Mouse (Mus musculus) midbrain, embryonic 11.5 days (tissue): ENCODE measurements at regions not wholly inside any gene's neighbourhood (a gene's known extent, or its start where the extent isn't known, plus 50 kb on each side); places are given as distances from the start of the nearest gene placed in this dataset.

Experiments used
- ATAC-seq: fragments of 200-750 bp; cut with Nextera tagmentation; 2 replicates; pipeline ENCODE4 v1.8.0; 2017; ENCODE audit warnings: moderate TSS enrichment, moderate library complexity; ENCODE audit not compliant: low FRiP score
- DNase-seq: peaks from one replicate; pipeline ENCODE4 v3.0.0; 2015; ENCODE audit warnings: low spot score; ENCODE audit errors: missing footprints
- H3K27ac ChIP-seq: fragments of 300-500 bp; sonication (generic); 2 replicates; pipeline ENCODE4 v1.5.1; 2014; ENCODE audit warnings: low read depth, low read length
- H3K27me3 ChIP-seq: fragments of 300-500 bp; sonication (generic); 2 replicates; pipeline ENCODE4 v1.6.1; 2014; ENCODE audit warnings: mild to moderate bottlenecking, low read length, moderate library complexity, mixed read lengths; ENCODE audit not compliant: control insufficient read depth, insufficient read depth
- H3K36me3 ChIP-seq: fragments of 300-500 bp; sonication (generic); 2 replicates; pipeline ENCODE4 v1.6.1; 2014; ENCODE audit warnings: mild to moderate bottlenecking, low read length, moderate library complexity, mixed read lengths; ENCODE audit not compliant: control insufficient read depth, insufficient read depth
- H3K4me1 ChIP-seq: fragments of 300-500 bp; sonication (generic); 2 replicates; pipeline ENCODE4 v1.6.1; 2014; ENCODE audit warnings: low read length; ENCODE audit not compliant: control insufficient read depth, insufficient read depth
- H3K4me2 ChIP-seq: fragments of 300-500 bp; sonication (generic); 2 replicates; pipeline ENCODE4 v1.6.1; 2014; ENCODE audit warnings: mild to moderate bottlenecking, moderate library complexity
- H3K4me3 ChIP-seq: fragments of 300-500 bp; sonication (generic); 2 replicates; pipeline ENCODE4 v1.5.1; 2014; ENCODE audit warnings: low read depth, low read length
- H3K9ac ChIP-seq: fragments of 300-500 bp; sonication (generic); 2 replicates; pipeline ENCODE4 v1.6.1; 2014; ENCODE audit warnings: low read length
- H3K9me3 ChIP-seq: fragments of 300-500 bp; sonication (generic); 2 replicates; pipeline ENCODE4 v1.6.1; 2016; ENCODE audit warnings: low read length; ENCODE audit not compliant: control insufficient read depth
- WGBS: fragments of 180-500 bp; shearing (Covaris S2); extraction: QIAGEN DNeasy Blood & Tissue Kit; methylation state at CpG from one replicate; pipeline ENCODE4 v1.1.7; 2014; 5-methylcytosine and 5-hydroxymethylcytosine counted together

DNA sequence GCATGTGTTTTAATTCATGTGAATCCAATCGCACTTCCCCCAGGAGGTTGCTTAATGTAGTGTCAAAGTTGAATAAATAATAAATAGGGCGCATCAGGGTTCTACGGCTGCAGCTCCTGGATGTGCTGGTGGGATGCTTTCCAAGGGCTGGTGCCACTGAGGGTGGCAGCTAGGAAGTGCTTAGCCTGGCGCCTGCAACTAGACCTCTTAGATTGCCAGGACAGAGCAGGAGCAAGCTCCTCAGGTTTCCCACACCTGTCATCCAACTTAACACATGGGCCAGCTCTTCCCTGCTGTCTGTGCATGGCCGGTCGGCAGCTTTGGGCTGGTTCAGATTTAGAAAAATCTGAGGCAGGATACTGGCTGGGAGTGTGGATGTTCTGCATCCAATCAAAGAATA, 282.6 kb upstream of the Fam19a5 start:
- no peak for ATAC-seq
- 89% methylated on average over 6 of the region's 6 CpGs for WGBS

GRCm38 (mm10) chr15:87264906-87265305, 279.2 kb upstream of the Fam19a5 start:
- no peaks in the 10 kb centered on the region for H3K27me3 ChIP-seq
- H3K9ac ChIP-seq = no peak overlapping the region
- no peak overlapping the region for H3K27ac ChIP-seq
- H3K4me3 ChIP-seq = no peak overlapping the region
- DNase-seq (no peak), ATAC-seq (no peak)
- no peaks in the 10 kb centered on the region for H3K4me1 ChIP-seq
- H3K4me2 ChIP-seq = no peak overlapping the region
- H3K9me3 ChIP-seq = no peaks in the 10 kb centered on the region
- no peaks in the 10 kb centered on the region for H3K36me3 ChIP-seq

More for the DNA sequence above, 282.6 kb upstream of the Fam19a5 start:
- Histone ChIP-seq H3K9ac (no peak overlapping the region), H3K27ac (no peak overlapping the region), H3K27me3 (no peaks in the 10 kb centered on the region), H3K4me1 (0 out of 2 replicates have a peak, but pooled peaks cover 2% of the 10 kb centered on the region), H3K4me3 (no peak overlapping the region), H3K36me3 (no peaks in the 10 kb centered on the region), H3K9me3 (no peaks in the 10 kb centered on the region), H3K4me2 (no peak overlapping the region)
- DNase-seq = no peak

DNA sequence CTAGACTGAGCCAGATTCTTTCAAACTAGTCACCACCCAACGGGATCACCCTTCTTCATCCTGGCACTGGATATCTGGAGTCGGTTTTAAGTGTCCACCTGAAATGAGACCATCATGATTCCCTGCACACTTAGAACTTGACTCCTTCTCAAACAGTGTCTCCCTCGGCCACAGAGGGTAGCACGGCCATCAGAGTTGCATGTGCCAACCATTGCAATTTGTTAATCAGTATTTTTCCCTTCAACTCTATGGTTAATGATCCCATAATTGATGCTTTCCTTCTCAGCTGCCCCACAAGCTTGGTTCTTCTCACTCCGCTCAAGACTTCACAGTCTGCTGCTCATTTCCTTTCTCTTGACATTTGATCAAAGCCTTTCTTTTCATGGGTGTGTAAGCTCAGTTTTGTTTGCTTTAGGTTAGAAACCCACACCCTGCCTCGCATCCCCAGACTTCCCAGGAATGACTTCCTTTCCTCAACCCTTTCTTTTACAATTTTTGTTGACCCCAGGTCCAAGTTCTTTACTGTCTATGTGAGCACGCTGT, 253.0 kb upstream of the Fam19a5 start:
- DNase-seq (no peak), ATAC-seq (no peak)
- Histone ChIP-seq H3K27ac (no peak overlapping the region), H3K36me3 (no peaks in the 10 kb centered on the region), H3K27me3 (no peaks in the 10 kb centered on the region), H3K4me3 (no peak overlapping the region), H3K9me3 (no peaks in the 10 kb centered on the region), H3K4me1 (peaks cover 4% of the 10 kb centered on the region; the same call in 1 of the 2 replicates), H3K4me2 (no peak overlapping the region), H3K9ac (no peak overlapping the region)
- WGBS = 82% methylated on average over 7 of the region's 7 CpGs

DNA sequence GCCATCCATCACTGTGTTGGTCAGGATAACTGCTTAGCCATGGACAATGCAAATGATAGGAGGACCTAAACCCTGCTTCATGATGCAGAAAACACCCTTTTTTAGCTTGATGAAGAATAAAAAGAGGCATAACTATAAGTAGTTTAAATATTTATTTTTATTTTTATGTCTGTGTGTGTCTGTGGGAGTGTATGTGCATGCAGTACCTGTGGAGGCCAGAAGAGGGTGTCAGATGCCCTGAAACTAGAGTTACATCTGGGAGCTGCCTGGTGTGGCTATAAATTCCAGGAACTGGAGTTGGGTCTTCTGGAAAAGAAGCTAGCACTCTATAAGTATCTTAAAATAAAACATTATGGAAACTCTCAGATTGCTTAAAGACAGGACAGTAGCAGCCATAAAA, 224.2 kb upstream of the Fam19a5 start:
- H3K36me3 ChIP-seq = no peaks in the 10 kb centered on the region
- DNase-seq (peak; percentile 49), ATAC-seq (no peak)
- no peaks in the 10 kb centered on the region for H3K4me1 ChIP-seq
- no peak overlapping the region for H3K4me2 ChIP-seq
- no peak overlapping the region for H3K9ac ChIP-seq
- no peak overlapping the region for H3K4me3 ChIP-seq
- no peaks in the 10 kb centered on the region for H3K9me3 ChIP-seq
- H3K27ac ChIP-seq = no peak overlapping the region
- no peaks in the 10 kb centered on the region for H3K27me3 ChIP-seq

DNA sequence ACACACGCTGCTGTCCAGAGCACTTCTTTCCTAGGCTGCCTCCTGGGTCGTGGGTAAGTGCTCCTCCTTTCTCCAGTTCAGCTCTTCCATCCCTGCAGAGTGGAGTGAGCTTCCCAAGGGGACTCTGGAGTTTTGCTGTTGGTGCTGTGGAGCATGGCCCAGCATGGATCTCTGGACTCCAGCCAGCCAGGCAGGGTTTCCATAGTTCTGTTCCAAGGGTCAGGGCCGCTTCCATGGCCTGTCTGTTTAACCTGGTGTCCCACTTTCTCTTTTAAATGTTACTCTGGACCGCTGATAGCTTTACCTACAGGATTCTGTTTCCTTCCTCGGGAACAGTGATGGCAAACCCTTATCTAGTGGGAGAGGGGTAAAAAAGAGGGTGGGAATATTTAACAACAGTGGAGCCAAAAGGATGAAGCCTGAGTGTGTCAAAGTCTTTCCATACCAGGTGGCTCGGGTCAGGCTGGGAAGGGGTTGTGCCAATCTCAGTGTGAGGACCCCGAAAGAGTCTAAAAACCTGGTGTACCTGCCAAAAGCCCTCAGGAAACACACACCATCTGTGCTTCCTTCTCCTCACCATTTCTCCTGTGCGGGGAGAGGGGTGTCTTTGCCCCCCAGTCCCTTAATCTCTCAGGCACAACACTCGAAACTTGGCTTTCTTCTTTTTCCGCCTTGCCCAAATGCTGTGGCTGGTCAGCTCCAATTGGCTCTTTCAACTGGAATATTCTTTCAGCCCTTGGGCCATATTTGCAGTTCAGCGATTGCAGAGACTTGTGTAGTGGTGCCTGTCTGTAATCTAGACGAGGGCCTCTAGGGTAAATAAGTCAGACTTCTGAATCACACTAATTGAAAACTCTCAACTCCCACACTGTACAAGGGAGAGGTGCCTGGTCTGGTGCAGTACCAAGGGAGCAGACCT, 222.8 kb upstream of the Fam19a5 start:
- WGBS = 86% methylated on average over 12 of the region's 12 CpGs
- no peak overlapping the region for H3K27ac ChIP-seq
- H3K36me3 ChIP-seq = no peaks in the 10 kb centered on the region
- H3K9ac ChIP-seq = no peak overlapping the region
- H3K27me3 ChIP-seq = no peaks in the 10 kb centered on the region
- ATAC-seq (no peak), DNase-seq (peak; percentile 65)
- H3K9me3 ChIP-seq = no peaks in the 10 kb centered on the region
- H3K4me2 ChIP-seq = no peak overlapping the region
- H3K4me3 ChIP-seq = no peak overlapping the region
- no peaks in the 10 kb centered on the region for H3K4me1 ChIP-seq

- Histone ChIP-seq H3K4me3 (no peak overlapping the region), H3K27ac (no peak overlapping the region), H3K27me3 (no peaks in the 10 kb centered on the region), H3K36me3 (no peaks in the 10 kb centered on the region), H3K9ac (no peak overlapping the region), H3K9me3 (no peaks in the 10 kb centered on the region), H3K4me1 (no peaks in the 10 kb centered on the region), H3K4me2 (no peak overlapping the region)
- DNase-seq (peak; percentile 35), ATAC-seq (no peak)
- 91% methylated on average over 5 of the region's 5 CpGs for WGBS
Measured at GRCm38 (mm10) chr15:87325389-87325788, 218.7 kb upstream of the Fam19a5 start.

DNA sequence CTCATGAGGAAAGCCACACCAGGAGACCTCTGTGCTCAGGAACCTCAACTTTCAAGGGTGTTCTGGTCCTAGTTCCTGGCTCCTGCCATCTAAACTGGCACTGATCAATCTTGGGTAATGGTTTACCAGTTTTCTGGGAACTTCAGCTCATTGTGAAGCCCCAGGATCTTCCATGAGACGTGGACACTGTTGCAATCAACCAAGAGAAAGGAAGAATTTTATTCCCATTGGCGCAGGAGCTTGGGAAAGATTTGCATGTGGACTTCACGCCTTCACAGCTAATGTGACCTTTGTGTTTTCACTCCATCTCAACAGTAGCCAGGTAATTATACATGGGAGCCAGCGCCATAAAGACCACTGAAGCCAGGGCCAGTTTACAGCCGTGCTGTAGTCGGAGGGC, 217.8 kb upstream of the Fam19a5 start:
- H3K4me2 ChIP-seq = no peak overlapping the region
- no peak for ATAC-seq
- H3K9me3 ChIP-seq = no peaks in the 10 kb centered on the region
- H3K36me3 ChIP-seq = no peaks in the 10 kb centered on the region
- no peak overlapping the region for H3K27ac ChIP-seq
- H3K4me3 ChIP-seq = no peak overlapping the region
- 82% methylated on average over 6 of the region's 6 CpGs for WGBS
- peak; percentile 14 for DNase-seq
- H3K9ac ChIP-seq = no peak overlapping the region
- no peaks in the 10 kb centered on the region for H3K27me3 ChIP-seq
- H3K4me1 ChIP-seq = no peaks in the 10 kb centered on the region

- DNase-seq = no peak
- no peaks in the 10 kb centered on the region for H3K9me3 ChIP-seq
- no peak overlapping the region for H3K9ac ChIP-seq
- ATAC-seq = no peak
- no peaks in the 10 kb centered on the region for H3K27me3 ChIP-seq
- 71% methylated on average over 3 of the region's 3 CpGs for WGBS
- no peak overlapping the region for H3K27ac ChIP-seq
- no peak overlapping the region for H3K4me3 ChIP-seq
- peaks cover 5% of the 10 kb centered on the region; the same call in 1 of the 2 replicates for H3K4me1 ChIP-seq
- no peaks in the 10 kb centered on the region for H3K36me3 ChIP-seq
- no peak overlapping the region for H3K4me2 ChIP-seq
Measured at GRCm38 (mm10) chr15:87332441-87332840, 211.7 kb upstream of the Fam19a5 start.

GRCm38 (mm10) chr15:87333527-87333926, 210.6 kb upstream of the Fam19a5 start:
- no peak overlapping the region for H3K4me3 ChIP-seq
- DNase-seq (no peak), ATAC-seq (no peak)
- H3K9ac ChIP-seq = no peak overlapping the region
- no peaks in the 10 kb centered on the region for H3K27me3 ChIP-seq
- H3K4me1 ChIP-seq = peaks cover 5% of the 10 kb centered on the region; the same call in 1 of the 2 replicates
- no peak overlapping the region for H3K27ac ChIP-seq
- H3K9me3 ChIP-seq = no peaks in the 10 kb centered on the region
- H3K4me2 ChIP-seq = no peak overlapping the region
- no peaks in the 10 kb centered on the region for H3K36me3 ChIP-seq
- 63% methylated on average over 4 of the region's 4 CpGs for WGBS
